In the genomic region with DNA sequence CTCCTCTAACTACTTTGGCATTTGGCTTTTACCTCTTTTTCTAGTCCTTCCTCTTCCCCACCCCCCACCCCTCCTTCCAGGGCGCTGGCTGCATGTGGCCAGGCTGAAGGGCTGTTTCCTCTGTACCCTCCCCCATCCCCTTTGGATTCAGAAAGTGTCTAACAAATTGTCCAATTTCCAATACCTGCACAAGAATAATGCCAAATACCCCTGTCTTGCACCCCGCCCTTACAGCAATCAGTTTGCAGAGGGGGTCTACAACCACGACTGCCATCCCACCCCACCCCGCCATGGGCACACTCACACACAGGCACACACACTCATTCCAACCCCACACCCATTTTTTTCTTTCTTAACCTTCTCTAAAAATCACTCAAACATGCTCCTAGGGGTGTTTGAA, we compare ENCODE assay signal across 10 mouse cellular contexts. TPM values are rescaled to one million over a fixed set of nuclear protein-coding genes. Genes with fewer than 3 reads are reported as not detected.
DNase-seq lines count a peak whose midpoint lies in the region; ATAC-seq and TF ChIP-seq lines count a peak whose summit lies in the region.
"Had no signal": no experiment of that assay in that cellular context is flagged by ENCODE, and none has a peak within 500 bp of the region (broad histone marks: within the 10 kb centered on the region; RNA-seq: fewer than 3 reads in every experiment).

No protein-coding gene starts in this region.

- H3K27me3 ChIP-seq in embryonic facial prominence, embryonic 10.5 days (replicated peaks; ENCODE audit: low read depth, poor library complexity, severe bottlenecking) = no peaks in the 10 kb centered on the region
- H3K27me3 ChIP-seq in forebrain, postnatal 0 days (ENCODE audit: insufficient read depth, low read length) = no peaks in the 10 kb centered on the region
- H3K27me3 ChIP-seq in midbrain, embryonic 13.5 days = no peaks in the 10 kb centered on the region

- H3K36me3 ChIP-seq in embryonic facial prominence, embryonic 10.5 days (replicated peaks) = no peaks in the 10 kb centered on the region
- H3K36me3 ChIP-seq in forebrain, postnatal 0 days (ENCODE audit: insufficient read depth) = no peaks in the 10 kb centered on the region
- no peaks in the 10 kb centered on the region for H3K36me3 ChIP-seq in midbrain, embryonic 13.5 days

- DNase-seq in layer of hippocampus, adult 2 months (ENCODE audit: low spot score in 2 of 2) = no peak
- DNase-seq in layer of hippocampus, postnatal 25 days (ENCODE audit: extremely low spot score in 1 of 2, low spot score in 1 of 2) = no peak
- peak; percentile 26 for DNase-seq in embryonic facial prominence, embryonic 10.5 days (ENCODE audit: low spot score)
- peak; percentile 59 for DNase-seq in forebrain, postnatal 0 days
- no peak for DNase-seq in frontal cortex, postnatal 25 days (ENCODE audit: low spot score in 2 of 2)
- no peak for DNase-seq in adrenal gland, postnatal 36 days
- DNase-seq: thymus, postnatal 4 days had no signal

- peak; percentile 19; the same call in 1 of the 2 replicates for ATAC-seq in forebrain, postnatal 0 days
- 0 out of 2 replicates have a peak, but pooled peaks have one; percentile 15 for ATAC-seq in midbrain, embryonic 13.5 days
- ATAC-seq in CD4-positive, CD25-positive, alpha-beta regulatory T cell, adult 4 months = no peak

- no peak for TF ChIP-seq CTCF in layer of hippocampus, adult 2 months (conservative IDR thresholded peaks at IDR 0.05)
- TF ChIP-seq CTCF in forebrain, postnatal 0 days (IDR thresholded peaks at IDR 0.05; ENCODE audit: low read depth) = no peak

- H3K27ac ChIP-seq in layer of hippocampus, adult 2 months = peak overlapping the region; percentile 73; the same call in 1 of the 2 replicates
- peak overlapping the region; percentile 85 for H3K27ac ChIP-seq in embryonic facial prominence, embryonic 10.5 days (replicated peaks)
- H3K27ac ChIP-seq in forebrain, postnatal 0 days (ENCODE audit: low read depth, low read length) = peak overlapping the region; percentile 89
- peak overlapping the region; percentile 91 for H3K27ac ChIP-seq in midbrain, embryonic 13.5 days

- H3K9ac ChIP-seq in forebrain, postnatal 0 days = peak overlapping the region; percentile 89
- peak overlapping the region; percentile 85 for H3K9ac ChIP-seq in midbrain, embryonic 13.5 days (replicated peaks)

- 5% methylated on average over 4 of the region's 4 CpGs for WGBS in embryonic facial prominence, embryonic 10.5 days
- WGBS in forebrain, postnatal 0 days = 11% methylated on average over 4 of the region's 4 CpGs
- WGBS in midbrain, embryonic 13.5 days = 7% methylated on average over 4 of the region's 4 CpGs

- peak overlapping the region; percentile 60 for H3K4me3 ChIP-seq in layer of hippocampus, adult 2 months
- H3K4me3 ChIP-seq in embryonic facial prominence, embryonic 10.5 days = peak overlapping the region; percentile 62
- peak overlapping the region; percentile 72 for H3K4me3 ChIP-seq in forebrain, postnatal 0 days (ENCODE audit: low read depth, low read length)
- peak overlapping the region; percentile 68 for H3K4me3 ChIP-seq in midbrain, embryonic 13.5 days (replicated peaks)
- H3K4me3 ChIP-seq: erythroblast, embryonic 14.5 days had no signal

- peaks cover 55% of the 10 kb centered on the region for H3K4me1 ChIP-seq in embryonic facial prominence, embryonic 10.5 days
- peaks cover 2% of the 10 kb centered on the region; the same call in 1 of the 2 replicates for H3K4me1 ChIP-seq in forebrain, postnatal 0 days (ENCODE audit: insufficient read depth)
- H3K4me1 ChIP-seq in midbrain, embryonic 13.5 days (replicated peaks) = peaks cover 41% of the 10 kb centered on the region

- no peaks in the 10 kb centered on the region for H3K9me3 ChIP-seq in embryonic facial prominence, embryonic 10.5 days
- no peaks in the 10 kb centered on the region for H3K9me3 ChIP-seq in forebrain, postnatal 0 days (ENCODE audit: low read length)
- no peaks in the 10 kb centered on the region for H3K9me3 ChIP-seq in midbrain, embryonic 13.5 days

- H3K4me2 ChIP-seq in forebrain, postnatal 0 days (ENCODE audit: low read depth) = peak overlapping the region; percentile 63
- H3K4me2 ChIP-seq in midbrain, embryonic 13.5 days (replicated peaks) = peak overlapping the region; percentile 56

RNA-seq across cellular contexts. Expression of gene Gap43, which starts 1.5 kb away (rescaled TPM):
- total RNA-seq in layer of hippocampus, adult 2 months (2021) = 100 to 1,000 TPM; 198 to 210 TPM
- total RNA-seq in layer of hippocampus, postnatal 25 days (2021) = 100 to 1,000 TPM; 204 to 232 TPM
- polyA plus RNA-seq in embryonic facial prominence, embryonic 10.5 days (2016; fragmentation: Nextera tagmentation; extraction: Ambion mirVana) = 125 and 135 TPM in 2 replicates
- total RNA-seq in forebrain, postnatal 0 days (2014; rRNA removed) = 1,112 and 1,190 TPM in 2 replicates
- polyA plus RNA-seq in forebrain, postnatal 0 days (2015; fragmentation: Nextera tagmentation; extraction: Ambion mirVana) = 1,608 and 1,952 TPM in 2 replicates
- 875 and 991 TPM in 2 replicates for polyA plus RNA-seq in midbrain, embryonic 13.5 days (2015; fragmentation: Nextera tagmentation; extraction: Ambion mirVana)
- not detected for polyA plus RNA-seq in CD4-positive, CD25-positive, alpha-beta regulatory T cell, adult 4 months (2017; shearing (Covaris generic))
- 1 to 10 TPM; 1.4 to 2.2 TPM for total RNA-seq in adrenal gland, postnatal 36 days (2021)

Comparison
In these comparisons a context has a peak if more than half of its experiments do, and no peak if none do; other contexts are left out.
1. DNase-seq: peak in embryonic facial prominence, embryonic 10.5 days (single experiment) and forebrain, postnatal 0 days (single experiment); none in layer of hippocampus, adult 2 months (0 of 2), layer of hippocampus, postnatal 25 days (0 of 2), frontal cortex, postnatal 25 days (0 of 2) and adrenal gland, postnatal 36 days (0 of 2).
2. RNA of gene Gap43, which starts 1.5 kb away (total RNA-seq): 1,112 to 1,190 TPM in forebrain, postnatal 0 days, 204 to 232 TPM in layer of hippocampus, postnatal 25 days and 198 to 210 TPM in layer of hippocampus, adult 2 months; 1.4 to 2.2 TPM in adrenal gland, postnatal 36 days; every median in the first group is over 10 times any median in the second.
3. Peak in every context shown above with its lines, with median percentiles within 50 percentile points of each other: H3K27ac ChIP-seq and H3K4me3 ChIP-seq.